Mouse (Mus musculus): ENCODE data around the gene Grm4. TPM values are rescaled to one million over a fixed set of nuclear protein-coding genes. Genes with fewer than 3 reads are reported as not detected.

The Grm4 gene
- polyA plus RNA-seq (2017; shearing (Covaris generic)): not detected

DNA sequence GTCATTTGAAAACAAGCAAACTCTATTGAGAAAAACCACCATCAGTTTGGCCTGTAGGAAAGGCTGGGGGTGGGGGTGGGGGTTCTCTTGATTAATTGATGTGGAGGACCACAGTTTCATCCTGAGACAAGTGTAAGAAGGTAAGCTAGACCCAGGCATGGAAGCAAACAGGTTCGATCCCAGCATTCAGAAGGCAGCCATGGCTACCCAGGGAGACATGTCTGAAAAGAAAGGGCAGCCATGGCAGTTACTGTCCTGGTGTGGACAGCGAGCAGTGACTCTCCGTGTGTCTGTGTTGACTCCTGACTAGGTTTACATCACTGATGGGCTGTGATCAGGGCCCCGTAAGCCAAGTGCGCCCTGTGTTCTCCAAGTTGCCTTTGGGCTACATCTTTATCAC, at the start of gene Grm4:
Gene Grm4 (minus strand): TSS at position 101 of the 400 bp plus-strand sequence.

DNA sequence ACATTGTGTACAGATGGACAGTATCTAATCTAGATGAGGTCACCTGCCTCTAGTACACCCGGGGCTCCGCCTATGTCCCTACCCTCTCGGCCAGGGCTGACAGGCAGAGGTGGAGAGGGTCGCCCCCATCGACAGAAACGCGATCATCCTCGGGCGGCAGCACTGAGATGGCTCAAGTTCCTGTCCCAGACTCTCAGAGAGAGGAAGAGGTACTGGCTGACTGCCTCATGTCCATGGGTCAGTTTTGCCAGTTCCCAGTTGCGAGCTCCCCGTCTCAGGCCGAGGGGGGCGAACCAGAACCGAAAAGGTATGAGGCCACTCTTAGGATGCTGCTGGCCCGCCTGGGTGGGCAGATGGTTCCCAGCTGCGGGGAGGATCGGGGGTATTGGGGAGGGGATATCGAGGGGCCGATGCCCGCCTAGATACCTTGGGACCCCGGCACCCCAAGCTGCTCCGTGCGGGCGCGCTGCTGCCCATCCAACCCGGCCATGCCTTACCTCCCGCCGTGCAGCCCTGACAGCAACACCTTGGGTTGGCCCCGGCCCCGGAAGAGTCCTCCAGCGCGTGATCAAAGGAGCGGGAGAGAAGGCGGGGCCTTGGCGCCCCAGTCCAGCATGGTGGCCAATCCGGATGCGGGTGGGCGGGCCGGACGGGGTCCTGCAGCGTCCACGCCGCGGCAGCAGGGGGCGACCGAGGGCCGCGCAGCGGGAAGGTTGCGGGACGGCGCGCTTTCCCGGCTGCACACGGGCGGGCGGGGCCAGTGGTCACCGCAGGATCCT, 44.1 kb upstream of the Grm4 start, which contains the start of gene AI413582:
Gene AI413582 (minus strand): TSS at position 594 of the 779 bp plus-strand sequence.

DNA sequence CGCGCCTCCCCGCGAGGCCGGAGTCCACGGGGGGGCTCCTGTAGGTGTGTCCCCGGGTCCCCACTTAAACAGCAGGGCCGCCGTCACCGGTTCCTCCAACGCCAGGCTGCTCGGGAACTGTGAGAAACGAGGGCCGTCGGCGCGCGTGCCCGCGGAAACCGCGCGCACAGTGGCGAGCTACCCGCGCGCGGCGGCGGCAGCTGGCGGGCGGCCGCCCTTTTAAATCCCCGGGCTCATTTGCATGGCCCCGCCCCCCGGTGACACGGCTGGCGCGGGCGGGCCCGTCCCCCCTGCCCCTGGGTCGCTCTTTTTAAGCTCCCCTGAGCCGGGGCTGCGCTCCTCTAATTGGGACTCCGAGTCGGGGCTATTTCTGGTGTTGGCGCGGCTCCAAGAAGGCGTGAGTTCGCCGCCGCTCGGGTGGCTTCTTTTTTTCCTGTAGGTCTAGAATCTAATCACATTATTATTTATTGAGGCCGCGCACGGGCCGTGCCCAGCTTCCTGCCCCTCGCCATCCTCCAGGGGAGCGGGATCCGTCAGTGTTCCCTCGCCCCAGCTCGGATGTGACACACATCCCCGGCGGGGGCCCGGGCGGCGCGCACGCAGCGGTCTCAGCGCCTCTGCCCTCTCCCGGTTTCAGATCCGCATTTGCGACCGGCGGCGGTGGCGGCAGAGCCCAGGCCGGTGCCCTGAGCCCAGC, 35.3 kb upstream of the Grm4 start, which contains the start of gene Hmga1:
Gene Hmga1 (plus strand): TSS at position 183 of the 697 bp plus-strand sequence.

Other genes with a start within 250 kb of the Grm4 start
- 87.9 TPM for gene Hmga1, start 35.1 kb upstream of the Grm4 start, polyA plus RNA-seq (2017; shearing (Covaris generic))
- gene AI413582, start 44.4 kb upstream of the Grm4 start, polyA plus RNA-seq (2017; shearing (Covaris generic)): 170 TPM
- 13.1 TPM for gene Nudt3, start 102.1 kb upstream of the Grm4 start, polyA plus RNA-seq (2017; shearing (Covaris generic))
- not detected for gene RPS10-NUDT3, start 113.8 kb upstream of the Grm4 start, polyA plus RNA-seq (2017; shearing (Covaris generic))
- 1,008 TPM for gene Rps10, start 115.3 kb upstream of the Grm4 start, polyA plus RNA-seq (2017; shearing (Covaris generic))
- gene Pacsin1, start 134.1 kb upstream of the Grm4 start, polyA plus RNA-seq (2017; shearing (Covaris generic)): 77.6 TPM
- not detected for gene Spdef, start 207.6 kb upstream of the Grm4 start, polyA plus RNA-seq (2017; shearing (Covaris generic))